Mouse (Mus musculus): ENCODE measurements around the gene Flt3l.

DNA sequence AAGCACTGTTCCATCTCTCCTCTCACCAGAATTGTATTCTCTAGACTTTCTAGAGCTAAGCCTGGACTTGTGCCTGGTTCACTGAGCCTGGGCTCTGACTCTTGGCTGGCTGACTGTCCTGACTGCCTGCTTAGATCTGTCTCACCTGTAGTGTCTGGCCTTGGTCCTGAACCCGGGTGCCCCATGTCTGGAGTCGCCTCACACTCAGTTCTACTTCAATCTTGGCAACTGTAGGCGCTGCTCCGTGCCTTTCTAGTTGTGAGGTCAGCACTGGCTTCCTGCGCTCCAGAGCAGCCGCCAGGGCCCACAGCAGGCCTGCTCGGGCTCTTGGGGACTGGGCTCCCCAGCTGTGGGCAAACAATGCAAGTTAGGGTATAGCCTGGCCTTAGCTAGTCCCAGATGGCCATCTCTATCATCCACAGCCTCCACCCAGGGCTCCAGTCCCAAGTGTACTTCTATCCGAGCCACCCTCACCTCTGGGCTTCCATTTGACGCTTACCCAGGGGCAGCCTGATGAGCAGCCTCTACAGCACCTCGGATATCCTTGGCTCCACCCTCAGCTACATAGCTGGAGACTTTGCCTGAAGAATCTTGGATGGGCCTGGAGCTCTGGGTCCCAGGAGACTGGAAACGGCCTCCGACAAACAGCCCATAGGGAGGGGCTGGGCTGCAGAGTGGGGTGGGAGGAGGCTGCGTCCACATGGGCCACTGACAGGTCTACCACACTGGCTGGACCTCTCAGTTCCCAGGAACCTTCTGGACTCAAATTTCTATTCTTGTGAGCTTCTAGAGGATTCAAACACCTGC is 8.3 kb upstream of the Flt3l start:
- TF ChIP-seq CTCF (IDR thresholded peaks at IDR 0.05; ENCODE audit: low read depth) (no peak), EP300 (optimal IDR thresholded peaks at IDR 0.05) (no peak)

All from stomach, postnatal 0 days (tissue).